Mouse (Mus musculus): ENCODE data around the gene Myoz2.

- TF ChIP-seq CTCF (IDR thresholded peaks at IDR 0.05; ENCODE audit: borderline replicate concordance, extremely low read depth, insufficient read depth, insufficient read length) (no peak), POLR2A (IDR thresholded peaks at IDR 0.05; ENCODE audit: borderline replicate concordance, extremely low read depth, insufficient read depth, insufficient read length, poor library complexity, severe bottlenecking) (no peak)
Measured at GRCm38 (mm10) chr3:123064186-123064585, 29.4 kb upstream of the Myoz2 start.

Measured in brain, embryonic 14.5 days (tissue).